Mouse (Mus musculus): Measurements from ENCODE around the gene Spred3. TPM values are rescaled to one million over a fixed set of nuclear protein-coding genes. Genes with fewer than 3 reads are reported as not detected.

Spred3 gene
- polyA plus RNA-seq, 1 experiment from 2014 or later = 6.5 TPM

- DNase-seq (ENCODE audit: low spot score) = peak; percentile 72
- WGBS = under 1% methylated on average over 16 of the region's 16 CpGs
- H3K36me3 ChIP-seq (ENCODE audit: control insufficient read depth, insufficient read depth, low read length) = no peaks in the 10 kb centered on the region
- no peaks in the 10 kb centered on the region for H3K9me3 ChIP-seq (ENCODE audit: control insufficient read depth, low read length)
- H3K27me3 ChIP-seq (ENCODE audit: control insufficient read depth, insufficient read depth, low read length) = no peaks in the 10 kb centered on the region
- H3K4me2 ChIP-seq (replicated peaks; ENCODE audit: low read depth, low read length) = peak within 1 kb of the TSS; percentile 71
- H3K4me1 ChIP-seq (replicated peaks; ENCODE audit: control insufficient read depth, insufficient read depth, low read length) = peaks cover 2% of the 10 kb centered on the region; the same call in 1 of the 2 replicates
- H3K4me3 ChIP-seq (ENCODE audit: low read depth, low read length) = peak within 1 kb of the TSS; percentile 30
- no peak within 1 kb of the TSS for H3K27ac ChIP-seq (ENCODE audit: low read depth, low read length)
- peak; percentile 75; the same call in 1 of the 2 replicates for ATAC-seq (ENCODE audit: low FRiP score)
- H3K9ac ChIP-seq (ENCODE audit: low read depth, low read length) = peak within 1 kb of the TSS; percentile 56
Measured at GRCm38 (mm10) chr7:29124970-29125369, 45.2 kb downstream of the Spred3 start, which contains the start of gene Ryr1. TSS of gene Ryr1 (minus strand) at chr7:29125179.

GRCm38 (mm10) chr7:29123531-29124358, 46.5 kb downstream of the Spred3 start:
- Histone ChIP-seq H3K27me3 (ENCODE audit: control insufficient read depth, insufficient read depth, low read length) (no peaks in the 10 kb centered on the region), H3K4me1 (replicated peaks; ENCODE audit: control insufficient read depth, insufficient read depth, low read length) (peaks cover 2% of the 10 kb centered on the region; the same call in 1 of the 2 replicates), H3K9me3 (ENCODE audit: control insufficient read depth, low read length) (no peaks in the 10 kb centered on the region), H3K4me2 (replicated peaks; ENCODE audit: low read depth, low read length) (no peak overlapping the region), H3K36me3 (ENCODE audit: control insufficient read depth, insufficient read depth, low read length) (no peaks in the 10 kb centered on the region), H3K4me3 (ENCODE audit: low read depth, low read length) (no peak overlapping the region), H3K9ac (ENCODE audit: low read depth, low read length) (no peak overlapping the region), H3K27ac (ENCODE audit: low read depth, low read length) (no peak overlapping the region)
- 49% methylated on average over 5 of the region's 5 CpGs for WGBS
- DNase-seq (ENCODE audit: low spot score) = no peak
- ATAC-seq (ENCODE audit: low FRiP score) = no peak

- Histone ChIP-seq H3K36me3 (ENCODE audit: control insufficient read depth, insufficient read depth, low read length) (no peaks in the 10 kb centered on the region), H3K27me3 (ENCODE audit: control insufficient read depth, insufficient read depth, low read length) (no peaks in the 10 kb centered on the region)
- 91% methylated on average over 9 of the region's 9 CpGs for WGBS
Measured at GRCm38 (mm10) chr7:29122821-29123220, 47.4 kb downstream of the Spred3 start.

GRCm38 (mm10) chr7:29119526-29119925, 50.7 kb downstream of the Spred3 start:
- H3K4me1 ChIP-seq (replicated peaks; ENCODE audit: control insufficient read depth, insufficient read depth, low read length) = no peaks in the 10 kb centered on the region
- DNase-seq (ENCODE audit: low spot score) = no peak
- no peaks in the 10 kb centered on the region for H3K36me3 ChIP-seq (ENCODE audit: control insufficient read depth, insufficient read depth, low read length)
- no peak overlapping the region for H3K9ac ChIP-seq (ENCODE audit: low read depth, low read length)
- ATAC-seq (ENCODE audit: low FRiP score) = no peak
- no peak overlapping the region for H3K4me2 ChIP-seq (replicated peaks; ENCODE audit: low read depth, low read length)
- no peaks in the 10 kb centered on the region for H3K9me3 ChIP-seq (ENCODE audit: control insufficient read depth, low read length)
- H3K27me3 ChIP-seq (ENCODE audit: control insufficient read depth, insufficient read depth, low read length) = no peaks in the 10 kb centered on the region
- no peak overlapping the region for H3K4me3 ChIP-seq (ENCODE audit: low read depth, low read length)
- no peak overlapping the region for H3K27ac ChIP-seq (ENCODE audit: low read depth, low read length)
- 75% methylated on average over 1 of the region's 1 CpGs for WGBS

More at GRCm38 (mm10) chr7:29122821-29123220, 47.4 kb downstream of the Spred3 start:
- Histone ChIP-seq H3K9me3 (ENCODE audit: control insufficient read depth, low read length) (no peaks in the 10 kb centered on the region), H3K4me3 (ENCODE audit: low read depth, low read length) (no peak overlapping the region), H3K4me1 (replicated peaks; ENCODE audit: control insufficient read depth, insufficient read depth, low read length) (peaks cover 2% of the 10 kb centered on the region; the same call in 1 of the 2 replicates), H3K4me2 (replicated peaks; ENCODE audit: low read depth, low read length) (no peak overlapping the region), H3K27ac (ENCODE audit: low read depth, low read length) (no peak overlapping the region), H3K9ac (ENCODE audit: low read depth, low read length) (no peak overlapping the region)
- DNase-seq (ENCODE audit: low spot score) = no peak
- ATAC-seq (ENCODE audit: low FRiP score) = no peak

GRCm38 (mm10) chr7:29118142-29118851, 51.9 kb downstream of the Spred3 start:
- H3K4me2 ChIP-seq (replicated peaks; ENCODE audit: low read depth, low read length) = no peak overlapping the region
- H3K9me3 ChIP-seq (ENCODE audit: control insufficient read depth, low read length) = no peaks in the 10 kb centered on the region
- whole genome bisulfite sequencing = 14% methylated on average over 18 of the region's 18 CpGs
- no peaks in the 10 kb centered on the region for H3K27me3 ChIP-seq (ENCODE audit: control insufficient read depth, insufficient read depth, low read length)
- no peaks in the 10 kb centered on the region for H3K4me1 ChIP-seq (replicated peaks; ENCODE audit: control insufficient read depth, insufficient read depth, low read length)
- H3K36me3 ChIP-seq (ENCODE audit: control insufficient read depth, insufficient read depth, low read length) = no peaks in the 10 kb centered on the region
- DNase-seq (ENCODE audit: low spot score) (no peak), ATAC-seq (ENCODE audit: low FRiP score) (no peak)
- H3K27ac ChIP-seq (ENCODE audit: low read depth, low read length) = no peak overlapping the region
- no peak overlapping the region for H3K9ac ChIP-seq (ENCODE audit: low read depth, low read length)
- H3K4me3 ChIP-seq (ENCODE audit: low read depth, low read length) = no peak overlapping the region

- no peaks in the 10 kb centered on the region for H3K27me3 ChIP-seq (ENCODE audit: control insufficient read depth, insufficient read depth, low read length)
- ATAC-seq (ENCODE audit: low FRiP score) = no peak
- no peak overlapping the region; the same call in 1 of the 2 replicates for H3K9ac ChIP-seq (ENCODE audit: low read depth, low read length)
- peak; percentile 37 for DNase-seq (ENCODE audit: low spot score)
- H3K27ac ChIP-seq (ENCODE audit: low read depth, low read length) = no peak overlapping the region
- WGBS = 33% methylated on average over 38 of the region's 38 CpGs
- peak overlapping the region; percentile 42 for H3K4me2 ChIP-seq (replicated peaks; ENCODE audit: low read depth, low read length)
- no peaks in the 10 kb centered on the region for H3K9me3 ChIP-seq (ENCODE audit: control insufficient read depth, low read length)
- no peaks in the 10 kb centered on the region for H3K4me1 ChIP-seq (replicated peaks; ENCODE audit: control insufficient read depth, insufficient read depth, low read length)
- H3K36me3 ChIP-seq (ENCODE audit: control insufficient read depth, insufficient read depth, low read length) = no peaks in the 10 kb centered on the region
- H3K4me3 ChIP-seq (ENCODE audit: low read depth, low read length) = no peak overlapping the region
Measured at GRCm38 (mm10) chr7:29108992-29109955, 60.9 kb downstream of the Spred3 start.

Other genes with a start within 250 kb of the Spred3 start
- gene Actn4, start 208.1 kb downstream of the Spred3 start, polyA plus RNA-seq (2014; fragmentation: Nextera tagmentation; extraction: Ambion mirVana) = 134 and 157 TPM in 2 replicates
- 389 and 409 TPM in 2 replicates for gene Eif3k, start 188.5 kb downstream of the Spred3 start, polyA plus RNA-seq (2014; fragmentation: Nextera tagmentation; extraction: Ambion mirVana)
- 4.3 and 5.0 TPM in 2 replicates for gene Map4k1, start 188.4 kb downstream of the Spred3 start, polyA plus RNA-seq (2014; fragmentation: Nextera tagmentation; extraction: Ambion mirVana)
- gene Ryr1, start 45.2 kb downstream of the Spred3 start, polyA plus RNA-seq (2014; fragmentation: Nextera tagmentation; extraction: Ambion mirVana) = 1.1 and 1.5 TPM in 2 replicates
- 0.28 and 0.52 TPM in 2 replicates for gene Rasgrp4, start 35.6 kb downstream of the Spred3 start, polyA plus RNA-seq (2014; fragmentation: Nextera tagmentation; extraction: Ambion mirVana)
- 14.8 and 16.5 TPM in 2 replicates for gene Fam98c, start 14.2 kb downstream of the Spred3 start, polyA plus RNA-seq (2014; fragmentation: Nextera tagmentation; extraction: Ambion mirVana)
- 0.45 and 0.69 TPM in 2 replicates for gene Ggn, start 201 bp downstream of the Spred3 start, polyA plus RNA-seq (2014; fragmentation: Nextera tagmentation; extraction: Ambion mirVana)
- 338 and 343 TPM in 2 replicates for gene Psmd8, start 10.3 kb upstream of the Spred3 start, polyA plus RNA-seq (2014; fragmentation: Nextera tagmentation; extraction: Ambion mirVana)
- gene Catsperg1, start 43.6 kb upstream of the Spred3 start, polyA plus RNA-seq (2014; fragmentation: Nextera tagmentation; extraction: Ambion mirVana) = 0.51 and 0.59 TPM in 2 replicates
- 0.32 TPM in 2 replicates for gene Kcnk6, start 62.1 kb upstream of the Spred3 start, polyA plus RNA-seq (2014; fragmentation: Nextera tagmentation; extraction: Ambion mirVana)
- 88.4 and 91.8 TPM in 2 replicates for gene Yif1b, start 67.9 kb upstream of the Spred3 start, polyA plus RNA-seq (2014; fragmentation: Nextera tagmentation; extraction: Ambion mirVana)
- 2.5 and 2.7 TPM in 2 replicates for gene 2200002D01Rik, start 78.1 kb upstream of the Spred3 start, polyA plus RNA-seq (2014; fragmentation: Nextera tagmentation; extraction: Ambion mirVana)
- gene Spint2, start 111.5 kb upstream of the Spred3 start, polyA plus RNA-seq (2014; fragmentation: Nextera tagmentation; extraction: Ambion mirVana) = 37.5 and 43.4 TPM in 2 replicates
- gene Ppp1r14a, start 118.9 kb upstream of the Spred3 start, polyA plus RNA-seq (2014; fragmentation: Nextera tagmentation; extraction: Ambion mirVana) = 33.9 and 37.0 TPM in 2 replicates
- gene Dpf1, start 133.5 kb upstream of the Spred3 start, polyA plus RNA-seq (2014; fragmentation: Nextera tagmentation; extraction: Ambion mirVana) = 60.9 and 73.6 TPM in 2 replicates